Mouse (Mus musculus) mammary gland, adult 2 months (tissue): ENCODE data around the gene Mroh2a. TPM values are rescaled to one million over a fixed set of nuclear protein-coding genes. Genes with fewer than 3 reads are reported as not detected.

Experiments
- polyA plus RNA-seq: library from polyadenylated mRNA; depleted of rRNA; stranded (reverse); fragments of >200 nt; gene quantifications from 2 replicates; pipeline ENCODE4 v1.2.3, GENCODE M21; 2012; ENCODE audit warnings: low replicate concordance; rRNA removed

The Mroh2a gene
- 0.16 TPM in 2 replicates for polyA plus RNA-seq

GRCm38 (mm10) chr1:88226670-88227379, at the start of gene Mroh2a:
TSS of gene Mroh2a (plus strand) at chr1:88226986.

GRCm38 (mm10) chr1:88200456-88200855, 26.3 kb upstream of the Mroh2a start, which contains the start of gene Ugt1a2:
TSS of gene Ugt1a2 (plus strand) at chr1:88200601.

GRCm38 (mm10) chr1:88205294-88205922, 21.4 kb upstream of the Mroh2a start, which contains the start of gene Dnajb3:
TSS of gene Dnajb3 (minus strand) at chr1:88205782.

GRCm38 (mm10) chr1:88211812-88212211, 15.0 kb upstream of the Mroh2a start, which contains the start of gene Ugt1a1:
TSS of gene Ugt1a1 (plus strand) at chr1:88211959.

GRCm38 (mm10) chr1:88277098-88277817, 50.5 kb downstream of the Mroh2a start, which contains the start of the genes Hjurp and Trpm8:
TSS of gene Hjurp (minus strand) at chr1:88277633.
TSS of gene Trpm8 (plus strand) at chr1:88277661.

Other genes starting within 250 kb of the Mroh2a start
- 5.8 and 15.8 TPM in 2 replicates for gene Usp40, start 218.4 kb upstream of the Mroh2a start, polyA plus RNA-seq
- gene Ugt1a10, start 171.6 kb upstream of the Mroh2a start, polyA plus RNA-seq: not detected in 2 replicates
- 0.10 and 0.30 TPM in 2 replicates for gene Ugt1a9, start 156.2 kb upstream of the Mroh2a start, polyA plus RNA-seq
- gene Ugt1a8, start 139.2 kb upstream of the Mroh2a start, polyA plus RNA-seq: 0.11 TPM in 1 of 2 replicates, not detected in the other
- 2.8 and 3.6 TPM in 2 replicates for gene Ugt1a7c, start 131.9 kb upstream of the Mroh2a start, polyA plus RNA-seq
- gene Ugt1a6b, start 123.7 kb upstream of the Mroh2a start, polyA plus RNA-seq: 18.2 and 37.5 TPM in 2 replicates
- 24.6 and 50.6 TPM in 2 replicates for gene Ugt1a6a, start 92.2 kb upstream of the Mroh2a start, polyA plus RNA-seq
- 0.10 and 0.46 TPM in 2 replicates for gene Ugt1a5, start 61.0 kb upstream of the Mroh2a start, polyA plus RNA-seq
- 0.16 and 0.23 TPM in 2 replicates for gene Ugt1a2, start 26.4 kb upstream of the Mroh2a start, polyA plus RNA-seq
- 0.52 and 1.2 TPM in 2 replicates for gene Dnajb3, start 21.2 kb upstream of the Mroh2a start, polyA plus RNA-seq
- 0.66 and 2.0 TPM in 2 replicates for gene Ugt1a1, start 15.0 kb upstream of the Mroh2a start, polyA plus RNA-seq
- gene Hjurp, start 50.6 kb downstream of the Mroh2a start, polyA plus RNA-seq: 34.6 and 70.9 TPM in 2 replicates
- 0.05 TPM in 1 of 2 replicates, not detected in the other for gene Trpm8, start 50.7 kb downstream of the Mroh2a start, polyA plus RNA-seq
- 0.13 and 0.69 TPM in 2 replicates for gene Spp2, start 180.0 kb downstream of the Mroh2a start, polyA plus RNA-seq